Mouse (Mus musculus) E14TG2a.4 (cell line): ENCODE measurements around the gene Car10.

ENCODE experiments used
- CTCF ChIP-seq: conservative IDR thresholded peaks from 2 replicates; pipeline ENCODE4 v1.5.1; 2014; ENCODE audit warnings: low read length
- NANOG ChIP-seq: IDR thresholded peaks from 2 replicates; pipeline ENCODE4 v1.6.1; 2014; ENCODE audit warnings: borderline replicate concordance, low read length, mixed read lengths
- POU5F1 ChIP-seq: IDR thresholded peaks from 2 replicates; pipeline ENCODE4 v1.6.1; 2014; ENCODE audit warnings: low read length, borderline replicate concordance

GRCm38 (mm10) chr11:93343961-93344360 lies 246.1 kb downstream of the Car10 start:
- TF ChIP-seq CTCF (no peak), NANOG (no peak), POU5F1 (no peak)
